Mouse (Mus musculus): Measurements from ENCODE around the gene Cnbp.

DNA sequence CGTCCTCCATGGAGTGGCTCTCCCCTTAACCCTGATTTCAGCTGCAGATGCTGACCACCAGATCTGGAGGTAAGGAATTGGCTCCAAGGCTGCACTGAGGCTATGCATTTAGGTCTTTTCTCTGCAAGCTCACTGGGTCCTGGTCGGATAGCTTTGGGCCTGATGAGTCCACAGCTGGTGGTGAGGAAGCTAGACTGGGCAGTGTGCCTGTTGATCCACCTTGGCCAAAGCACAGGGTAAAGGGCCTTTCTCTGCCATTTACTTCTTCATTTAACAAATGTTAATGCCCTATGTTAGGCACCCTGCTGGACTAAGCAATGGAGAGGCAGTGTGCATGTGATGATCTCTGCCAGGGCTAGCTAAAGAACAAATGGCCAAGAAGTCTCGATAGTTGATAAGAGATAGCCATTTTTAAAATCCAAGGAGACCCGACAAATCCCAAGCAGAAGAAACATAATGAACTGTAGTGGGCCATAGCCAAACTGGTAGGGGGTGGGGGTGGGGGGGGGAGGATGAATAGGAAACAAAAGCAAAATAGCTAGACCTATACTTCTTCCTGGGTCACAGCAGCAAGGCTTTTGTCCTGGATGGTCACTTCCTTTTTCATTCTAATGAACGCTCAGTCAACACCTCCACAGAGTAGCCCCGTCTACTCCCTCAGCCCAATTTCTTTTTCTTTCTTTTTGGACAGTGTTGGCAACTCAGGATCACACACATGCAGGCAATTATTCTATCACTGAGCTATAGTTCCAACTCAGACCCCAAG is 55.3 kb downstream of the Cnbp start:
- TF ChIP-seq CTCF (IDR thresholded peaks at IDR 0.05; ENCODE audit: control insufficient read depth, insufficient read depth, low read length) = no peak
- no peak for TF ChIP-seq POLR2A (IDR thresholded peaks at IDR 0.05; ENCODE audit: borderline replicate concordance, control insufficient read depth, low read depth, low read length)

Data from bone marrow, adult 2 months (tissue).